Mouse (Mus musculus) megakaryocyte-erythroid progenitor cell, adult 5-6 weeks (primary cell): ENCODE results near the gene Fhod1. TPM values are rescaled to one million over a fixed set of nuclear protein-coding genes. Genes with fewer than 3 reads are reported as not detected.

ENCODE experiments used
- ATAC-seq: replicated peaks from 2 replicates; pipeline ENCODE4 v1.8.0; 2016; ENCODE audit warnings: mild to moderate bottlenecking, inconsistent platforms; ENCODE audit not compliant: severe bottlenecking, poor library complexity, low FRiP score, low TSS enrichment
- total RNA-seq, 2 experiments: library from RNA; stranded (forward) in 1 of 2; stranded (reverse) in 1 of 2; fragments of 200-1000, 215-1000 nt in 1 of 2; fragments of >200 nt in 1 of 2; fragmentation: Nextera tagmentation in 1 of 2; gene quantifications; 2 replicates each; pipeline ENCODE4 v1.2.3; 2014 to 2017

The Fhod1 gene
- total RNA-seq, 2 experiments from 2014 or later, result 0.99 to 7.0 TPM

GRCm38 (mm10) chr8:105353583-105354135 lies 5.9 kb upstream of the Fhod1 start:
- no peak for ATAC-seq

- no peak for ATAC-seq
These were observed 2.4 kb upstream of the Fhod1 start for GRCm38 (mm10) chr8:105350186-105350585.

GRCm38 (mm10) chr8:105349096-105349771 lies 1.5 kb upstream of the Fhod1 start:
- ATAC-seq, result no peak

GRCm38 (mm10) chr8:105348450-105349095 lies 820 bp upstream of the Fhod1 start, which contains the start of gene Slc9a5:
Gene Slc9a5, plus strand, starts transcription at chr8:105348843.
- no peak for ATAC-seq

GRCm38 (mm10) chr8:105346611-105347427 lies 934 bp downstream of the Fhod1 start:
- ATAC-seq, result no peak

GRCm38 (mm10) chr8:105345061-105345975 lies 2.4 kb downstream of the Fhod1 start:
- ATAC-seq, result no peak

GRCm38 (mm10) chr8:105343791-105344574 lies 3.8 kb downstream of the Fhod1 start:
- no peak for ATAC-seq

- no peak for ATAC-seq
These were observed 5.0 kb downstream of the Fhod1 start for GRCm38 (mm10) chr8:105342768-105343167.

GRCm38 (mm10) chr8:105341399-105341798 lies 6.4 kb downstream of the Fhod1 start:
- no peak for ATAC-seq

GRCm38 (mm10) chr8:105339886-105340635 lies 7.7 kb downstream of the Fhod1 start:
- peak; percentile 60 for ATAC-seq

- ATAC-seq, result no peak
These were observed 8.8 kb downstream of the Fhod1 start for GRCm38 (mm10) chr8:105338992-105339391.

- no peak for ATAC-seq
These were observed 11.2 kb downstream of the Fhod1 start for GRCm38 (mm10) chr8:105336373-105337130.

GRCm38 (mm10) chr8:105332523-105332922 lies 15.2 kb downstream of the Fhod1 start:
- no peak for ATAC-seq

GRCm38 (mm10) chr8:105331931-105332330 lies 15.8 kb downstream of the Fhod1 start:
- no peak for ATAC-seq

GRCm38 (mm10) chr8:105331469-105331868 lies 16.3 kb downstream of the Fhod1 start:
- no peak for ATAC-seq

- no peak for ATAC-seq
These were observed 17.4 kb downstream of the Fhod1 start for GRCm38 (mm10) chr8:105330325-105330724.

GRCm38 (mm10) chr8:105326968-105327367 lies 20.8 kb downstream of the Fhod1 start:
- no peak for ATAC-seq
